Mouse (Mus musculus) bone marrow macrophage, adult 2 months (primary cell): Measurements from ENCODE around the gene Sdhaf2.
A peak's percentile ranks its signal among the peaks of the same experiment; 100 is the strongest.

ENCODE experiments used
- CTCF ChIP-seq: IDR thresholded peaks from 2 replicates; pipeline ENCODE4 v1.5.1; 2012; ENCODE audit warnings: low read depth, mild to moderate bottlenecking, low read length, moderate library complexity
- POLR2A ChIP-seq: IDR thresholded peaks from 2 replicates; pipeline ENCODE4 v1.6.1; 2012; ENCODE audit warnings: mild to moderate bottlenecking, low read depth, low read length, borderline replicate concordance

DNA sequence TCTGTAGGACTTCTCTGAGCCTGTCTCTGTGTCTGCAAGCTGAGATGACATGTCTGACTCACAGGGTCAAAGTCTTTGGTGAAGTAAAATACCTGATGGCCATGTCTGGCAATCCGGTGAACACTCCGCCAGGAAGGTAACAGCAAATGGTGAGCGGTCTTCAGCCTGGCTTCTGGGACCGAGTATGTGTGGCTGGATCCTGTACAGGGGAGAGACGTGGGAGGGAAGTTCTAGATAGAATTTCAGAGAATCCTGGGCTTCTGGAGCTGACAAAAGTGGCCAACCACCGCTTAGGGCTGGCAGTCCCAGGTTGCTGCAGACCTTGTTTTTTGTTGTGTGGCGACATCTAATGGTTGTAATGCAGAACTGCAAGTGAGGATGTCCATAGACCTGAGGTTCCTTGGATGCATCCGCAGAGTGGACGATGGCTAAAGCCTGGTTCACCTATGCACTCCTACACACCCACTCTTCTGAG lies 39.6 kb downstream of the Sdhaf2 start:
- TF ChIP-seq CTCF (peak; percentile 88), POLR2A (no peak)
